Mouse (Mus musculus): Measurements from ENCODE around the gene Asic2. TPM values are rescaled to one million over a fixed set of nuclear protein-coding genes. Genes with fewer than 3 reads are reported as not detected.

Gene Asic2
- polyA plus RNA-seq, 1 experiment from 2014 or later, result 0.28 TPM

DNA sequence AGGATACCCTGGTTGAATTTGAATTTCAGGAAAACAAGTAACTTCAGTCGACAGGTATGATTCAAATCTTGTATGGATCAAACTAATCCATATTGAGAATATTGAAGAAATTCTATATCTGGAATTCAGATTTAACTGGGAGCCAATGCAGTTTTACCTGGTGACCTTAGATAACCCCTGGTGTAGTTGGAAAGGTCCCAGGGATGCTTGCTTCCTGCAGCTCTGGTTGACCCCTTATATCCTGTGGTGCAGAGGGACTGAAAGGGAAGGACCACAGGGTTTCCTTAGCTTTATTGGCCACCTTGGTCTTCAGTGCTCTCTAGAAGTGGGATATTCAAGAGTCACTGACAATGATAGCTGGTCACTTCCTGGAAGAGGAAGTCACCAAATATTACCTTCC, 1100.2 kb downstream of the Asic2 start:
- no peak overlapping the region for H3K27ac ChIP-seq (ENCODE audit: low read depth)
- H3K4me1 ChIP-seq (ENCODE audit: insufficient read depth), result no peaks in the 10 kb centered on the region
- H3K9me3 ChIP-seq (ENCODE audit: low read depth, low read length), result no peaks in the 10 kb centered on the region
- H3K4me3 ChIP-seq (ENCODE audit: low read depth, low read length), result no peak overlapping the region
- TF ChIP-seq CTCF (IDR thresholded peaks at IDR 0.05; ENCODE audit: low read depth), result no peak
- 92% methylated on average over 1 of the region's 1 CpGs for WGBS
- H3K36me3 ChIP-seq (ENCODE audit: insufficient read depth), result no peaks in the 10 kb centered on the region
- no peak overlapping the region for H3K9ac ChIP-seq
- no peaks in the 10 kb centered on the region for H3K27me3 ChIP-seq (ENCODE audit: insufficient read depth, low read length)
- DNase-seq (no peak), ATAC-seq (ENCODE audit: insufficient read depth) (no peak)
- H3K4me2 ChIP-seq, result no peak overlapping the region

DNA sequence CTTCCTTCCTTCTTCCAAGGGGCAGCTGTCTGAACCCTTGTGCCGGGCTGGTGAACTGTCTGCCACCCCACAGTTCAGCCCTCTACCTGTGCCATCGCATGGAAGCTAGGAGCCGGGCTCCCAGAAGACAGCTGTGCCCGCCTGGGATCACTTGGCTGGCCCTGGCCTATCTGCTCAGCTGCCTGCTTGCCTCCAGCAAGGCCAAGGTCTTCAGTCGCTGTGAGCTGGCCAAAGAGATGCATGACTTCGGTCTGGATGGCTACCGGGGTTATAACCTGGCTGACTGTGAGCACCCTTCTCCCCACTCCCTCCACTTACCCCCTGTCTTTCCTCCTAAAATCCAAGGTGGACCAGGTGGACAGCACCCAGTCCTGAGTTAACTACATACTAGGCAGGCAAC, 1105.3 kb downstream of the Asic2 start:
- no peak for TF ChIP-seq CTCF (IDR thresholded peaks at IDR 0.05; ENCODE audit: low read depth)

DNA sequence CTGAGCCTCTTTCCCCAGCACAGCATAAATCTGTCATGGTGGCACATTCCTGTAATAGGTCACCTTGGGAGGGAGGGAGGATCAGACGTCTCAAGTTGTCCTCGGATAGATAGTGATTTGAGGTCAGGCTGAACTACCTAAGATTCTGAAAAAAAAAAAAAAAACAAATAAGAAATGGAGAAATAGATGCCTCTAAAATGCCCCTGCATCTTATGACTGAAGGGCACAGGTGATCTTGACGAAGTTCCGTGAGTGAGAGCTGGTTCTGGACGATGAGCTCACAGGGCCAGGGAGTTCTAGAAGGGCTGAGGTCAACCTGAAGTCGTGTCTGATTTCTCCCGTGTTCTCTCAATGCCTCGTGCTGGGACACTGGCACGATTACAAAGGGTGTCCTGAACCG, 1110.2 kb downstream of the Asic2 start, which contains the start of gene Spaca3:
TSS of gene Spaca3 (plus strand) at position 301 of the 400 bp plus-strand sequence.
- ATAC-seq (ENCODE audit: insufficient read depth), result no peak
- Histone ChIP-seq H3K4me3 (ENCODE audit: low read depth, low read length) (no peak within 1 kb of the TSS), H3K36me3 (ENCODE audit: insufficient read depth) (no peaks in the 10 kb centered on the region), H3K9ac (no peak within 1 kb of the TSS), H3K4me2 (no peak within 1 kb of the TSS), H3K4me1 (ENCODE audit: insufficient read depth) (no peaks in the 10 kb centered on the region), H3K27me3 (ENCODE audit: insufficient read depth, low read length) (no peaks in the 10 kb centered on the region), H3K9me3 (ENCODE audit: low read depth, low read length) (no peaks in the 10 kb centered on the region), H3K27ac (ENCODE audit: low read depth) (no peak within 1 kb of the TSS)
- DNase-seq, result no peak
- no peak for TF ChIP-seq CTCF (IDR thresholded peaks at IDR 0.05; ENCODE audit: low read depth)
- WGBS, result 55% methylated on average over 10 of the region's 10 CpGs

More for the DNA sequence above, 1105.3 kb downstream of the Asic2 start:
- Histone ChIP-seq H3K9ac (no peak overlapping the region), H3K4me2 (no peak overlapping the region), H3K4me1 (ENCODE audit: insufficient read depth) (no peaks in the 10 kb centered on the region), H3K9me3 (ENCODE audit: low read depth, low read length) (no peaks in the 10 kb centered on the region), H3K36me3 (ENCODE audit: insufficient read depth) (no peaks in the 10 kb centered on the region), H3K4me3 (ENCODE audit: low read depth, low read length) (no peak overlapping the region), H3K27me3 (ENCODE audit: insufficient read depth, low read length) (no peaks in the 10 kb centered on the region), H3K27ac (ENCODE audit: low read depth) (no peak overlapping the region)
- DNase-seq (no peak), ATAC-seq (ENCODE audit: insufficient read depth) (no peak)
- 90% methylated on average over 7 of the region's 7 CpGs for WGBS

DNA sequence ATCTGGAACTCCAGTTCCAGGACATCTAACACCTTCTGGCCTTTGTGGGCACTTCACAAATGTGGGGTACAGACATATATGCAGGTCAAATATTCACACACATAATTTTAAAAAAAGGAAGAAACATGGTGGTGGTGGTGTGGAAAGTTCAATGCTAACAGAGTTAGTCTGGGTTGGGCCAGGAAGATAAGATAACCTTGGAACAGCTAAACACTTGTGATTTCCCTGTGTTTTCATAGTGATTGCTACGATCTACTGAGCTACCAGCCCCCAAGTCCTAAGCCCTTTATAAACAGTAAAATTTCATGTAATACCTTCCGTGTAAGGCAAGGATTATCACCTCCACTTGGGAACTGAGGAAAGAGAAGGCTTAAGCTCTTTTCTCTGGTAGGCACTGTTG, 1111.4 kb downstream of the Asic2 start:
- Histone ChIP-seq H3K4me1 (ENCODE audit: insufficient read depth) (no peaks in the 10 kb centered on the region), H3K27me3 (ENCODE audit: insufficient read depth, low read length) (no peaks in the 10 kb centered on the region), H3K27ac (ENCODE audit: low read depth) (no peak overlapping the region), H3K9ac (no peak overlapping the region), H3K9me3 (ENCODE audit: low read depth, low read length) (no peaks in the 10 kb centered on the region), H3K36me3 (ENCODE audit: insufficient read depth) (no peaks in the 10 kb centered on the region), H3K4me3 (ENCODE audit: low read depth, low read length) (no peak overlapping the region), H3K4me2 (no peak overlapping the region)
- no peak for TF ChIP-seq CTCF (IDR thresholded peaks at IDR 0.05; ENCODE audit: low read depth)
- ATAC-seq (ENCODE audit: insufficient read depth) (no peak), DNase-seq (no peak)
- 44% methylated on average over 2 of the region's 2 CpGs for WGBS

DNA sequence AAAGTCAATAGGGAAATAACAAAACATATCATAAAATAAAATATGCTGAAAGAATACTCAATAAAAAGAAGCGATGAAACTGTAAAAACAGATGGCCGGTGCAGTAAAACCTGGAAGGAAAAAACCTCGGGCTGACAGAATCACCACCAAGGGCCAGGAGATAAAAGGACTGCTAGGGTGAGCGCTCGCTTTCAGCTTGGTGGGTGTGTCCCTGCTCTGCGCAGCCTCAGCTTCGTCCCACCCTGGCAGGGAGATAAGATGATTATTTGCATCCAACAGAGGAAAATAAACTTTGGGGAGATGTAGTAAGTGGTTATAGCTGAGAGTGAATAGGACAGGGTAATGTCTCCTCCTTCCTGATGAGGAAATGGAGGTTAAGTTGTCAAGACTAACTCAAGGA, 1113.3 kb downstream of the Asic2 start:
- WGBS, result 41% methylated on average over 7 of the region's 7 CpGs
- Histone ChIP-seq H3K36me3 (ENCODE audit: insufficient read depth) (no peaks in the 10 kb centered on the region), H3K4me2 (no peak overlapping the region), H3K4me3 (ENCODE audit: low read depth, low read length) (no peak overlapping the region), H3K27ac (ENCODE audit: low read depth) (no peak overlapping the region), H3K9ac (no peak overlapping the region), H3K9me3 (ENCODE audit: low read depth, low read length) (no peaks in the 10 kb centered on the region), H3K27me3 (ENCODE audit: insufficient read depth, low read length) (no peaks in the 10 kb centered on the region), H3K4me1 (ENCODE audit: insufficient read depth) (no peaks in the 10 kb centered on the region)
- ATAC-seq (ENCODE audit: insufficient read depth) (no peak), DNase-seq (no peak)
- no peak for TF ChIP-seq CTCF (IDR thresholded peaks at IDR 0.05; ENCODE audit: low read depth)

DNA sequence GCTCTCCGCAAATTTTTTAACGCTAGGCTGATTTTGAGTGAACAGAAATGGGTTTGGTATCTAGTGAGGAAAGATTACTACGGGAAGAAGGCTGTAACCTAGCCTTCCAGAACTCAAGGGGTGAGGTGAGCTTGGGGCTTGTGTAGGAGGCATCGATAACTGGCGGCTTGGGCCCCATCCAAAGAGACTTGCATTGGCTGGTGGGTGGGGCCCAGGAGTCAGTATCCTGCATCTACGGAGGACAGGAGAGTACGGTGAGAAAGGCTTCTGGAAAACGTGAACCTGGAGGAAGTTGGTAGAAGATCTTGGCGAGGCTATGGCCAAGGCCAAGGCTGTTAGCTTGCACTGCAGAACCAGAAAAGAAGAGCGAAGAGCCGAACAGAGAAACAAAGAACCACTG, 1113.8 kb downstream of the Asic2 start:
- Histone ChIP-seq H3K9me3 (ENCODE audit: low read depth, low read length) (no peaks in the 10 kb centered on the region), H3K4me3 (ENCODE audit: low read depth, low read length) (no peak overlapping the region), H3K27ac (ENCODE audit: low read depth) (no peak overlapping the region), H3K4me2 (no peak overlapping the region), H3K4me1 (ENCODE audit: insufficient read depth) (no peaks in the 10 kb centered on the region), H3K9ac (no peak overlapping the region), H3K36me3 (ENCODE audit: insufficient read depth) (no peaks in the 10 kb centered on the region), H3K27me3 (ENCODE audit: insufficient read depth, low read length) (no peaks in the 10 kb centered on the region)
- ATAC-seq (ENCODE audit: insufficient read depth), result no peak
- DNase-seq, result no peak
- WGBS, result 86% methylated on average over 11 of the region's 11 CpGs
- no peak for TF ChIP-seq CTCF (IDR thresholded peaks at IDR 0.05; ENCODE audit: low read depth)

DNA sequence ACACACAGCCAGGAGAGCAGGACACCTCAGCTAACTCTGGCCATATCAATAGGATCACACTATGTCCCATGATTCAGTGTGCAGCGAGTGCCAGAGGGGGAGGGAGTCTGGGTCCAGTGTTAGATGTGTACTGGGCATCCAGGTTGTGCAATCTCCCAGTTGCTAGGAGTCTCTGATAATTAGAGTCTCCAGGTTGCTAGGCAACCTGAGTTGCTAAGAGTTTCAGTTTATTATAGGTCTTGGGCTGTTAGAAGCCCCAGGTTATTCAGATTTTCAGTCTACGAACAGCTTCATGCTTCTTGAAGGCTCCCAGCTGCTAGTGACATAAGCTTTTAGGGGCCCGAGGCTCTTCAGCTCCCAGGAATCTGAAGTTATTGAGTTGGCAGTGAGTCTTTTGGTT, 1115.2 kb downstream of the Asic2 start:
- Histone ChIP-seq H3K27me3 (ENCODE audit: insufficient read depth, low read length) (no peaks in the 10 kb centered on the region), H3K4me1 (ENCODE audit: insufficient read depth) (no peaks in the 10 kb centered on the region), H3K4me3 (ENCODE audit: low read depth, low read length) (no peak overlapping the region), H3K9me3 (ENCODE audit: low read depth, low read length) (no peaks in the 10 kb centered on the region), H3K27ac (ENCODE audit: low read depth) (no peak overlapping the region), H3K36me3 (ENCODE audit: insufficient read depth) (no peaks in the 10 kb centered on the region), H3K9ac (no peak overlapping the region), H3K4me2 (no peak overlapping the region)
- ATAC-seq (ENCODE audit: insufficient read depth), result peak; percentile 49; the same call in 1 of the 2 replicates
- DNase-seq, result peak; percentile 55
- TF ChIP-seq CTCF (IDR thresholded peaks at IDR 0.05; ENCODE audit: low read depth), result no peak
- 11% methylated on average over 3 of the region's 3 CpGs for WGBS

DNA sequence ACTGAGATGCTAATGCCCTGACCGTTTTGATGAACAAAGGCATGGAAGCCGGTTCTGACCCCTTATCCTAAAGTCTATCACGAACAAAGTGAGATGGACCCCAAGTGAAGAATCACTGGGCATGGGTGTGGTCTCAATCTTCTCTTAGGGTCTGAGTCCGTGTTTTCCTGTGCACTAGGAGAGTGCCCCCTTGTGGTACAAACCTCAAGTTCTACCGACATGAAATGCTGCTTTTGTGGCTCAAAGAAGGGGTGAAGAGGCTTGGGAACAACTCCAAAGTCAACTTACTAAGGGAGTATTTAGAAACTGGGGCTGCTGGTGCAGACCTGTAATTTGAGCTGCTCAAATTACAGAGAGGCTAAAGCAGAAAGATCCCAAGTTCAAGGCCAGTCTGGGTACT, 1116.4 kb downstream of the Asic2 start:
- peak; percentile 67 for TF ChIP-seq CTCF (IDR thresholded peaks at IDR 0.05; ENCODE audit: low read depth)
- peak; percentile 61 for DNase-seq
- no peak for ATAC-seq (ENCODE audit: insufficient read depth)
- no peaks in the 10 kb centered on the region for H3K9me3 ChIP-seq (ENCODE audit: low read depth, low read length)
- no peaks in the 10 kb centered on the region for H3K36me3 ChIP-seq (ENCODE audit: insufficient read depth)
- H3K27ac ChIP-seq (ENCODE audit: low read depth), result no peak overlapping the region
- no peak overlapping the region for H3K4me2 ChIP-seq
- H3K9ac ChIP-seq, result no peak overlapping the region
- no peaks in the 10 kb centered on the region for H3K4me1 ChIP-seq (ENCODE audit: insufficient read depth)
- no peak overlapping the region for H3K4me3 ChIP-seq (ENCODE audit: low read depth, low read length)
- 44% methylated on average over 5 of the region's 5 CpGs for WGBS
- no peaks in the 10 kb centered on the region for H3K27me3 ChIP-seq (ENCODE audit: insufficient read depth, low read length)
